Mouse (Mus musculus) testis, adult 2 months (tissue): Measurements from ENCODE around the gene Foxa2.

Experiments
- CTCF ChIP-seq: fragments of 200-500 bp; IDR thresholded peaks from 2 replicates; pipeline ENCODE4 v1.5.1; 2012; ENCODE audit warnings: low read depth, mild to moderate bottlenecking, inconsistent platforms, low read length, moderate library complexity; ENCODE audit not compliant: control insufficient read depth, insufficient read depth, insufficient replicate concordance
- POLR2A ChIP-seq: fragments of 200-500 bp; IDR thresholded peaks from 2 replicates; pipeline ENCODE4 v1.6.1; 2012; ENCODE audit warnings: low read depth, mild to moderate bottlenecking, inconsistent platforms, low read length, moderate library complexity; ENCODE audit not compliant: control insufficient read depth

- no peak for TF ChIP-seq POLR2A
- no peak for TF ChIP-seq CTCF
These were observed 24.7 kb downstream of the Foxa2 start for GRCm38 (mm10) chr2:148021919-148022570.
